Mouse (Mus musculus) T-helper 2 cell (primary cell): ENCODE measurements around the gene Vmn2r103.

Experiments used
- in situ Hi-C: fragments of 300-600 bp; cut with MboI, MseI; formaldehyde crosslinking; loops from one replicate; pipeline ENCODE4 v1.15.1; 2025; ENCODE audit warnings: high pct_unique_total_duplicates

Vmn2r103 gene

DNA sequence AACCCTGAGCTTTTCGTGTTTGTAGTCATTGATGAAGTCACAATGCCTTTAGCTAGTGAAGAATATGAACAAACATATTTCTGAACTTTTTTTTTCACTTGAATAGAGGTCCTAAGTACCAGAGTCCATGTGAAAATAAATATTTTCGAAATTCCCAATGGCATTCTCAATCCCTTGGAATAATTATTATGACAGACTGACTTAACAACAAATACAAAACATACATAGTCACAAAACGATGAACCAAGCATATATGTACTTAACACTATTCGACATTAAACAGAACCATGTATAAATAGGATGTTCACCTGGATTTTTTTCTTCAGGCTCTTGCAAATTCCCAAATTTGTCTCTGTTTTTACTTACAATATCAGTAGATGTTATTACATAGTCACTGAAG, at the start of gene Vmn2r103:
TSS of gene Vmn2r103 (plus strand) at position 301 of the 400 bp plus-strand sequence.
- in situ Hi-C loops = no loop called here

DNA sequence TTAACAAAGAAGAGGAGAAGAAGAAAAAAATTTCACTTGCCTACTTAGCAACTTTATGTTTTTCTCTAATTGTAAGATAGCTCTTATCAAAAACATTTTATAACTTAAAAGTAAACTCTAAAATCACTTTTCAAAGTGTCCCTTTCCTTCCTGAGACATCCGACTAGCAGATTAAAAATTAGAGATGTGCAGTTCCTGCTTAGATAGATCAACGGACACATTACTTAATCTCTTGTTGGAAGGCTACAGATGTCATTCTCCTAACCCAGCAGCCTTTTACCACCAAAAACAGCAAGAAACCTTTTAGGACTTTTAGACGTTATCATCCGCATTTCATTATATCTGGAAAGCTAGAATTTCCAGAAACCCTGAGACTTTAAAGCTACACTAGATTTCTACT, 5.8 kb downstream of the Vmn2r103 start:
- in situ Hi-C loops = no loop called here

DNA sequence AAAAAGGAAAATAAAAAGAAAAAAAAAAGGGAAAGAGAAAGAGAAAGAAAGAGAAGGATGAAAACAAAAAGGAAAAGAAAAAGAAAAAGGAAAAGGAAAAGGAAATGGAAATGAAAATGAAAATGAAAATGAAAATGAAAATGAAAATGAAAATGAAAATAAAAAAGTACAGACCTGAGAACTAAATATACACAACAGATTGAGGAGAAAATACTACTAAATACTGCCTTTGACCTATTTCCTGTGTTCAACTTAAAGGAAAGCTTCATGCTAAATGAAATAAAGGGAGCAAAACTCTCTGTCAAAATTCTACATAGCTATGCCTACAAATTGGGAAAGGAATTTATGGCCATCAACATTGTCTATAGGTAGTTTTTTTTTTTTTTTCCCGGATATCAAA, 16.1 kb downstream of the Vmn2r103 start:
- in situ Hi-C loops = no loop called here
